Mouse (Mus musculus) liver, adult (tissue): Measurements from ENCODE around the gene Gm44790.

Source experiments
- GATA4 ChIP-seq: IDR thresholded peaks from 2 replicates; pipeline ENCODE4 v1.6.1; 2014; ENCODE audit warnings: mild to moderate bottlenecking, low read length; ENCODE audit not compliant: insufficient replicate concordance

Gm44790 gene

GRCm38 (mm10) chr6:86426358-86426757, at the start of gene Gm44790:
Gm44790 (plus strand) TSS chr6:86426658.
- TF ChIP-seq GATA4: no peak

DNA sequence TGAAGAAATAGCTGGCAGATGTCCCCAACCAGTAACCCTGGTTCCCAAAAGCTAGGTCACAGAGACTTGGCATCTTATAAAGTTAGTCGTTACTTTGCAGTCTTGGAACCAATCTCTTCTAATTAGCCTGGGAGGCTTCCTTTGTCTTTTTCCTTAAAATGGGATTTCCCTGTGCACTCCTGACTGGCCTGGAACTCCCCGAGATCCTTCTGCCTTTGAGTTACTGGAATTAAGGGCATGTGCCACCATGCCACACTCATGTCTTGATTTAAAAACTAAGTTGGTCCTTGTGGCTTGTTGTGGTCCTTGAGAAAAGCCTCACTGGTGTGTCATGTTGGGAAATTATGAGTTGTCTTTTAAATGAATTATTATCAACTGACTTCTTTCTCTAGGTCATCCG, 48.1 kb upstream of the Gm44790 start:
- TF ChIP-seq GATA4: no peak

DNA sequence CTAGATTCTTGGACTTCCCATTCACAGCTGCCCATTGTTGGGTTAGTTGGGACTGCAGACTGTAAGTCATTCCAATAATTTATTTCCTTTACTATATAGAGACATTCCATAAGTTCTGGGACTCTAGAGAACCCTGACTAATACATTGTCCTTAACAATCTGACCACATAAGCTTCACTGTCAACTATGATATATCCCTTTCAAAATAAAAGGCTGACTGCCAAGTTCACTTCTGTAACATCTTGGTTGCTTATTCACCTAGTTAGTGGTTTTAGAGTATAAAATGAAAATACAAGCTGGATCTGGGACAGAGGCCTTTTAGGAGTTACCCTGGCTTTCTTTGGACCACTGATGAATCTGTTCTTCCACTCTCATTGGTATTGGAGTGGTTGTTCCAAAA, 43.9 kb upstream of the Gm44790 start:
- no peak for TF ChIP-seq GATA4

- no peak for TF ChIP-seq GATA4
These were observed 43.1 kb upstream of the Gm44790 start for GRCm38 (mm10) chr6:86383370-86383769.

DNA sequence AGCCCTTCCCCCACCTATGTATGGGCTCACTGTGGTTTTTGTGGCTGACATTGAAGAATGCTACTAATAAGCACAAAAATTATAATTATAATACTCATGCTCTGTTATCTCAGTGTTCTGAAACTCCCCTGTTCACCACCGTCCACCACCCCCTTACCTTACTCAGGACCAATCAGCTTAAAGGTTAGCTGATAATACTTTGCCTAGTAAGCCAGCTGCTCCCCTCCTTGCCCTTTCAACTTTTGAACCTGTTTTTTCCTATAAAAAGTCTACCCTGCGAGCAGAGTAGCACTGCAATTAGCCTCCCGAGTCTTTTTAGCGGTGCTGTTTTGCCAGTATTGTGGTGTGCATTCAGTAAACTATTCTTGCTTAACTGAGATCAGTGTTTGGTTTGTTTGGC, 41.8 kb upstream of the Gm44790 start:
- TF ChIP-seq GATA4: peak; percentile 38; the same call in 1 of the 2 replicates

DNA sequence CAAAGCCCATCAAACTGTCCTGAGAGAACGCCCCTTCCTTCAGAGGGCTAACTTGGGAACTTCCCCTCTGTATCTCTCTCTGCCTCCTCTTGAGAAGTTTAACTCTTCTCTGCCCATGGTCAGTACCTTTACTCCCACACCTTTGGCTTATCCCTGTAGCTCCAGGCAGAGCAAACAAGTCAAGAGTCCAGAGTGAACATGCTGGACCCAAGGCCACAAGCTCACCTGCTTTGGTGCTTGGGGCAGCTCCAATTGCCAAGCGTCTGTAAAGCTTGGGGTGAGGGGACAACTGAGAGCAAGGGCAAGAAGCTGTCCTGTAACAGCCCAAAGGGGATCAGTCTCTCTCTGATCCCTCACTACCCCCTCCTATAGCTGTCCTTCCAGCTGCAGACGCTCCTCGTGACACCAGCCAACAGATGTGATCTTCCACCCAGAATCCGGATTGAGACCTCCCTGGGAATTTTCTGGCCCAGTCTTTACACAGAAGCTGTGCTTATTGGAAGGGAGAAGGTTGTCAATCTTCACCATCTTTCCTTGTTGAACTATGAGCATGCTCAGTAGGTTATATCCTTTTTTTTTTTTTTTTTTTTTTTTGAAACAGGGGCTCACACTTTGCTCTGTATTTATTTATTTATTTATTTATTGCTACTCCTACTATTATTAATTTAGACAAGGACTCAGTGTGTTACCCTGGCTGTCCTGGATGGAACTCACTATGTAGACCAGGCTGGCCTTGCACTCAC, 40.9 kb upstream of the Gm44790 start:
- no peak for TF ChIP-seq GATA4

DNA sequence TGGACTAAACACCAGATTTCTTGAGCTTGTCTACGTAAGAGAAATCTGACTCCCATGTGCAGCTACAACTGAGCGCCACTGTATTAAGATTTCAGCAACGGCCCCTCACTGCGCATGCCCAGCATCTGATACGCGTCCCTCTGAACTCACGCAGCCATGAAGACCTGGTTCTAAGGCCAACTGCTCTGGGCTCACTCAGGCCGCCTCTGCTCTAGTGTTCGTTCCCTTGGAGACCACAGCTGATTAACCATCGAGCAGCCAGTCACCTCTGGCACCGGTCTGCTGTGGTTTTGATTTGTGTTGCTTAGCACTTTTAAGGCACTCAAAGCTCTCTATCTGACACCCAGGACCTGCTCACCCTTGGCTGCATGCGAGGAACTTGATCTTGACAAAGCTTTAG, 39.1 kb upstream of the Gm44790 start:
- no peak for TF ChIP-seq GATA4

- TF ChIP-seq GATA4: no peak
These were observed 38.0 kb upstream of the Gm44790 start for GRCm38 (mm10) chr6:86388461-86388860.

- no peak for TF ChIP-seq GATA4
These were observed 35.1 kb upstream of the Gm44790 start for GRCm38 (mm10) chr6:86391326-86391725.

DNA sequence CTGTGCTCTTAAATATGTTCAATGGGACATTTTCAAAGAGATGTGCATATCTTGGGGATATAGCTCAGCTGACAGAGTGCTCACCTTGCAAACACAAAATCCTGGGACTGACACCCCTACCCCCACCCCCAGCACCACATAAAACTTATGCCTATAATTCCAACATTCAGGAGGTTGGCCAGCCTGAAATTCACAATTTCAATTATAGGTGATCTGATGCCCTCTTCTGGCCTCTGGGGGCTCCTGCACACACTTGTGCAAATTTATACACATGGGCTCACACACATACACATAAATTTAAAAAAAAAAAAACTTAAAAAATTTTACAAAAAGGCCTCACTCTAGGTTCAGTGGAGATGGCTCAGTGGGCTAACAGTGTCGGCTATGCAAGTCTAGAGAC, 33.3 kb upstream of the Gm44790 start:
- no peak for TF ChIP-seq GATA4

DNA sequence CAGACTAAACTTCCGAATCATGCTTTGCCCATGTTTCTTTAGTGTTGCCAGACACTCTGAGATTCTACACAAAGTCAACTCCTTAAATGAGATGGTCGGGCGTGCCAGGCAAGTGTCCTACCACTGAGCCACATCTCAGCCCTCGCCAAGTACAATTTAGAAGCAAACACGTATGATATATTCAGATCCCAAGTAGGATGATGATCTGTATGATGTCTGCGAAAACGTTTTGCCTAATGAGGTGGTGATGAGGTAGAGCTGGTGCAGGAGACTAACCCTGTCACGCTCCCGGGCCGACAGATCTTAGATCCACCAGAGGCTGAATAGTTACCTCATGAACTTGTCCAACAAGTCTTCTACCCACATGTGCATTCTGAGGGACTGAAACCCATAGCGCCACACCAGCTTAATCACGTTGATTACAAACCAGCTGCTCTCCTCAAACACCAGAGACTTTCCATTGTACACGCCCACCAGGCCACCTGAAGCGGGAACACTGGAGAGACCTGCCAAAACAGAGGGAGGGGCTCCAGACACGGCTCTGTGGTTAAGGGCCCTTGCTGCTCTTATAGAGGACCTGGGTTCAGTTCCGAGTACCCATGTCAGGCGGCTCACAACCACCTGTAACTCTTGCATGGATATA, 32.3 kb upstream of the Gm44790 start:
- no peak for TF ChIP-seq GATA4

GRCm38 (mm10) chr6:86395021-86395420, 31.4 kb upstream of the Gm44790 start:
- TF ChIP-seq GATA4: no peak

GRCm38 (mm10) chr6:86395969-86396368, 30.5 kb upstream of the Gm44790 start:
- TF ChIP-seq GATA4: no peak

DNA sequence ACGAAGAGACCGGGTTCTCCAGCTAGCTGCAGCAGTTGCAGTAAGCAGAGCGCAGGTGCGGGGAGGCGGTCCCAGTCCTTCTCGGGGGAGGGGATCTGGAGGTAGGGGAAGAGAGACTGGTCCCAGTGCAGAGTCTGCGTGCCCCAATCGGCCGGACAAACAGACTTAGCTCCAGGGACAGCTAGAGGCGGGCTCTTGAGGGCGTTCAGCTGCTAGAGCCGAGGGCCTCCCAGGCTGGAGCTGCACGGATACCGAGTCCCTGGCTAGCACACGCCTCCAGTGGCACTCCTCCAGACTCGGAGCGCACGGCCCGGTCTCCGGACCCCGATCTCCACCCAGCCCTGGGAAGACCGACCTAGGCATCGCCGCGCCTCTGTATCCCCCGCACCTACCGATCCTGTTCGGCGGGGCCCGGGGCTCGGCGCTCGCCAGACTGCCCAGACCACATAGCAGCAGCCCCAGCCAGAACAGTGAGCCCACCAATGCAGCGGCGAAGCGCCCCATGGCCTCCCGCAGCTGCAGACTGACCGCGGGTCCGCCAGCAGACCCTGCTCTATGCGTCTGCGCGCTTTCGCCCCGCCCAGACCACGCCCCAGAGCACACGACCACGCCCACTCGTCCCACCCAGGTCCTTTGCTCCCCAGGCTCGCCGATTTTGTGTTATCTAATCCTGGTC, 29.7 kb upstream of the Gm44790 start, which contains the start of gene Pcyox1:
Gene Pcyox1, minus strand, starts transcription at position 574 of the 676 bp plus-strand sequence.
- TF ChIP-seq GATA4: peak; percentile 24; the same call in 1 of the 2 replicates

GRCm38 (mm10) chr6:86397257-86397980, 29.0 kb upstream of the Gm44790 start:
- peak; percentile 1; the same call in 1 of the 2 replicates for TF ChIP-seq GATA4
